Mouse (Mus musculus): ENCODE results near the gene Macrod2.

Macrod2 gene

GRCm38 (mm10) chr2:140570874-140571273 lies 175.8 kb downstream of the Macrod2 start:
- DNase-seq (ENCODE audit: low read depth, low spot score), result no peak

- DNase-seq (ENCODE audit: low read depth, low spot score), result no peak
Measured at GRCm38 (mm10) chr2:140592537-140593261, 197.6 kb downstream of the Macrod2 start.

DNA sequence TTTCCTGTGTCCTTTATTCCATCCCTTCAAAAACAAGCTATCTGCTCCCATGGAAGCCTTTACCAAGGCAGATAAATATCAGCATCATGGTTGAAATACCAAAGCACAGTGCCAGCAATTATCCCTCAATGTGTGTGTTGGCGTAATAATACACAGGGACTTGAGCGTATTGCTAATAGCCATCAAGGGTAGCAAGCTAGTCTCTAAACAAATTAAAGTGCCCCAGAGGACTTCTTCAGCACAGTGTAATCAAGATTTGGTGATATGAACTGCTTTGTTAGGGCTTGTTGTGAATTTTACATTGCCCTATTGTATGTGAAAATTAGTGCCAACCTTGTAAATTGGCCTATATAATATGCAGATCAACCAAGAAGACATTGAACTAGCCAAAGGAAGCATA lies 201.8 kb downstream of the Macrod2 start:
- DNase-seq (ENCODE audit: low read depth, low spot score), result no peak

GRCm38 (mm10) chr2:140615451-140615850 lies 220.3 kb downstream of the Macrod2 start:
- DNase-seq (ENCODE audit: low read depth, low spot score), result no peak

DNA sequence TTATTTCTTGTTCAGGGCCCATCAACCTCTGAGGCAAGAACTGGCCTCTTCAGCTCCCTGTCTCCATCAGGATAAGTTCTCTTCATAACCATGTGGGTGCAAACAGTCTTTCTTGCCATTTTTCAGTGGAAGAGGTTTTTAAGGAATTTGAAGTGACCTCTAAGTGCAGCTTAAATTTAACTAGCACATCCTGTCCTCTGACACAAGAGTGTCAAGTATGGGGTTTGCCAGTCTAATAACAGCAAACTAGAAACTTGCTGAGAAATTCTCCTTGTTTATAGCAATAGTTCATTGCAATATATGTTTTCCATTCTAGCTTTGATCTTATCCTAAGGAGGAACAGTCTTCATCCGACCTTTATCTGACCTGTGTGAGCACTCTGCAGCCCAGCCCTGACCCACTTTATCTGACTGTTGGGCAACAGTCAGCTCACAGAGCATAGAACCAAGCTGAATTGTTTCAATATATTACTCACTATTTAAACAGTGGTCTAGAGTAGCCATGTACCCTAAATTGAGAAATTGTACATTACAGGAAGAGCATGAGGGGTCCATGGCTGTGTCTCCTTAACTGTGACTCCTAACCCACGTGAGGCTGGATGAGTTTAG lies 226.7 kb downstream of the Macrod2 start:
- no peak for DNase-seq (ENCODE audit: low read depth, low spot score)

- DNase-seq (ENCODE audit: low read depth, low spot score), result no peak
Measured at GRCm38 (mm10) chr2:140653481-140653880, 258.4 kb downstream of the Macrod2 start.

- DNase-seq (ENCODE audit: low read depth, low spot score), result no peak
Measured at GRCm38 (mm10) chr2:140653978-140654377, 258.9 kb downstream of the Macrod2 start.

DNA sequence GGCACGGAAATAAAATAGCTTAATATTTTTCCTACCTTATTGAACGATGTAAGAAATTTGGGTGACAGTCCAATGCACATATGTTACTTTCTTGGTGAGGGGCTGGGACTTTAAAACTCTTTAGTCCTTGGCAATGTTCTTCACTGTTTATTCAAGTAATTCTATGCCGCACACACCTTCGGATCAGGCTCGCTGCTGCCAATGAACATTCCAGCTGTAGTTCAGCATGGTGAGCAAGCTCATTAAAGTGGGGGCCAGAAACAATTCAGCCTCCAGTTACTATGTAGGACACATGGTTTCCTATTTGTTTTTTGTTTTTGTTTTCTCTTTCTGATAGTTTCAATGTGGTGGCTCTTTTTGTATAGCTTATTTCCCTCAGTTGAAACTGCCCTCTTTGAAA lies 267.6 kb downstream of the Macrod2 start:
- no peak for DNase-seq (ENCODE audit: low read depth, low spot score)

GRCm38 (mm10) chr2:140664381-140664780 lies 269.3 kb downstream of the Macrod2 start:
- DNase-seq (ENCODE audit: low read depth, low spot score), result no peak

GRCm38 (mm10) chr2:140666846-140667245 lies 271.7 kb downstream of the Macrod2 start:
- no peak for DNase-seq (ENCODE audit: low read depth, low spot score)

DNA sequence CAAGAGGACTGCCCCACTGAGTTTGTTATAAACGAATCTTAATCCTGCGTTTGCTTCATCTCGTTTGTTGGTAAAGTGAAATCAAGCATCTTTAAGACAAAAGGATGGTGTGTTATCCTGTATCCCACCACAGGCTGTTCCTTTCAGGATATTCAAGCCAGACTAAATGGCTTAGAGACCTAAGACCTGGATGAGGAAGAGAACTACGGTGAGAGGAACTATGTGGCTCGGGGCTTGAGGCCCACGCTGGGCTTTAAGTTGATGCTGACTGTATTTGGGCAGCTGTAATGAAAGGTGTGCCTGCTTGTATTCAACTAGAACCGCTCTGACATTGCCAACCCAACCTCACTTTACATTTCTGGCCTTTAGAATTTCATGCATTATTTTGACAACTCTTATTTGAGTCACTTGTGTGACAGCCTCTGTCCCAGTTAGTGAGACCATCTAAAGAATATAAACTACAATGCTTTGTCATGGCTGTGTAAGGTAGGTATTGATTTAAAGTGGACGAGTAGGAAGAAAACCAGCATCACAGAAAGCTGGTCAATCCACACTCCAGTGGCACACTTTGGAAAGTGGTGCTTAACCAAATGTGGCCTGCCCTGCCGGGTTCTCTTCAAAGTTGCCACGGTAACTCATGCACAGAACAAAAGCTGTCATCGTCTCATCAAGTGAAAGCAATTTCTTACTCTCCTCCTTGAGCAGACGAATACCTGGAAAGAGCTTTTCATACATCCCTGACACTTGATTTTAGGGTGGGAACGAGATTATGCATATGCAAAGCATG lies 272.3 kb downstream of the Macrod2 start:
- DNase-seq (ENCODE audit: low read depth, low spot score), result no peak

DNA sequence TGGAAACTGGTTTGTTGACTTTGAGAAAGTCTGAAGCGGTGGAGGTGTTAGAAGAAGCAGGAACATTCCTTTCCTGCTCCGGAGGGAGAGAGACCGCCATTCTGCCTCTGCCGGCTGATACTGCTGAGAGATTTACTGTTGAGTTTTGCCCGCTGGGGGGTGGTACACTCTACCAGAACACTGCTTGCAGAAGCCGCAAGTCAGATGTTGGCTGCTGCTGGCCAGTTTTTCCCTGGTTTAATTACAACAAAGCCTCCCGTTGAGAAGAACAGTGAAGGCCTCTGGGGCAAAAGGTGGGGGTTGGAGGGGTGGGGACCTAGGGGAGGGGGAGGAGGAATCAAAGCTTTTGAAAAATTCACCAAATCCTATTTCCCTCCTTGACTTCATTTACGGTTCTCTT lies 273.2 kb downstream of the Macrod2 start:
- DNase-seq (ENCODE audit: low read depth, low spot score), result peak; percentile 83

- no peak for DNase-seq (ENCODE audit: low read depth, low spot score)
Measured at GRCm38 (mm10) chr2:140669081-140669480, 274.0 kb downstream of the Macrod2 start.

DNA sequence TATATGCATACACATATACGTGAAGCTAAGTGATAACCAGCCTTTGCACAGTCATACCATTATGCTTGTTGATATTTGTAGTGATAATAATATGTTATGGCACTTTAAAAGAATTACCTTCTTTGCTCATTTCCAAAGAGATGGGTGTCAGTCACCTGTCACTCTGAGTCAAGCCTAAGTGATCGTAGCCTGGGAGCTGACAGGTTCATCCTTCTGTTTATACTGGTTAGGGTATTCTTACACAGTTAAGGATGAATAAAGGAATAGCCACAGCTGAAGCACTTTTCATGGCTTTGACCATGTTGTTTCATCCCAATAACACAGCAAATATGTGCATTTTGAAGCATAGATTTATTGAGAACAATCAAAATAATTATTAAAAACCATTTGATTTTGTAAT lies 274.7 kb downstream of the Macrod2 start:
- DNase-seq (ENCODE audit: low read depth, low spot score), result no peak

DNA sequence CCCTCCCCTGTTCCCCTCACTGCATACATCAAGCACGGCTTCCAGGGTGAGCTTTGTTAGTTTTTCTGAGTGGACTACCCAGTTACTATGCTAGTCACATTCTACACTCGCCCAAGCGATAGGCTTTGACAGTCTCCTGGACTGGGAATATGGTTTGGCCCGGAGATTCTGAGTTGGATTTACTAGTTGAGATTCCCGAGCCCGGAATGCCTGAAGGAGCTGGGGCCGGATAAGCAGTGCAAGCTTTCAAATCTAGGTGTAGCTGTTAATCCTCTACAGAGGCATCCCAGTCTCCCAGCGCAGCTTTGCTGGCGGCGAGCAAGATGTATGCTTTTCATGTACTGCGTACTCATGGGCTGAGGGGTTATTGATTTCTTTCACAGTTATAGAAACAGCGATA lies 275.3 kb downstream of the Macrod2 start:
- DNase-seq (ENCODE audit: low read depth, low spot score), result peak; percentile 48

DNA sequence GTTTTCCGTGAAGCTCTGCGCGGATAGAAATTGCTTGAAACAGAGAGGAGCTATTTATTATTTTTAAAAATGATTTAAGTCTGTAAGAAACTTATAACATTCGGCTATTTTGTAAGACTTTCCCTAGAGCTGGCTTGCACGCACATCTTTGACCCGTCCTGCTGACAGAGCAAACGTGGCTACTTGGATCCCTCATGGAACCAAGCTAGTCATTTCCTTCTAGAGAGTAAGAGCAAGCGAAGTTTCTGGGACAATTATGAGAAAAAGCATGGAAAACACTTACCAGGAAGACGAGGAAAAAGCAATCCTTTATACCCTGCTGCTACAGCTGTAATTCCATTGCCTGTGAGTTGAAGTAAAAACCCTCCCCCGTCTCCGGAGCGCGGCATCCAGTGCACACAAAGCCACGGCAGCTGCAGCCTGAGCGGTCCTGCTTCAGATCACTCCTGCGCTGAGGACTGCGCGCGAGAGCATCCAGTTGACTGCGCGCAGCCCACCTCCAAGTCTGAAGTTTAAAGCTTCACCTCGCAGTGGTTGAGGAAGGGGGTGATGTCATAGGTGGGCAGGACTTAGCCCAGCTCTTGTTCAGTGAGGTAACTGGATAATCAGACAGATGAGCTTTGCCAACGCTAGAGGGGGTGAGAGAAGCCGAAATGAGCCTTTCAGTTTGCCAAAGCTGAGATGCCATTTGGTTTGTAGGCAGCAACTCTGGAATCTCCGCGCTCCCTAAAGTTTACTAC lies 276.0 kb downstream of the Macrod2 start, which contains the start of gene Flrt3:
Gene Flrt3 (minus strand): TSS at position 507 of the 740 bp plus-strand sequence.
- peak; percentile 98 for DNase-seq (ENCODE audit: low read depth, low spot score)

GRCm38 (mm10) chr2:140673466-140673865 lies 278.4 kb downstream of the Macrod2 start:
- DNase-seq (ENCODE audit: low read depth, low spot score), result peak; percentile 58

DNA sequence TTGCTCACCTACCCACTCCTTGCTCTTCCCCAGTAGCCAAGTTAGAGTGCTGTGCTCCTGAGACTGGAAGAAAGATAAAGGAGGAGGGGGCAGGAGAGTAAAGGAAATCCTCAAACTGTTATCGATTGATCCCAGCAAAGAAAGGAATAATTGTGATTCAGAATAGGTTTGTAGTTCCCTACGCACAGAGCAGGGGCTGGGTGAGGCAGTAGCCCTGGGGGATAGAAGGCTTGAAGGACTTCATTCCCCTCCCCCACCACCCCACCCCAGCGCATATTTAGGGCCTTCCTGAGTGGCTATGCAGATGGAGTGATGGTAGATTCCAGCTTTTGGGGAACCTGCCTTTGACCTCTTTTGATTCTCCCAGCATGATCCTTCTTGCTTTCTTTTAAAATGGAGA lies 281.6 kb downstream of the Macrod2 start:
- DNase-seq (ENCODE audit: low read depth, low spot score), result peak; percentile 90

- DNase-seq (ENCODE audit: low read depth, low spot score), result no peak
Measured at GRCm38 (mm10) chr2:140690906-140691305, 295.8 kb downstream of the Macrod2 start.

GRCm38 (mm10) chr2:140691403-140691802 lies 296.3 kb downstream of the Macrod2 start:
- DNase-seq (ENCODE audit: low read depth, low spot score), result no peak

- DNase-seq (ENCODE audit: low read depth, low spot score), result no peak
Measured at GRCm38 (mm10) chr2:140692461-140692860, 297.4 kb downstream of the Macrod2 start.

GRCm38 (mm10) chr2:140693845-140694244 lies 298.7 kb downstream of the Macrod2 start:
- no peak for DNase-seq (ENCODE audit: low read depth, low spot score)
